Mouse (Mus musculus) G1E-ER4 (cell line): ENCODE measurements around the gene Ggt5. TPM values are rescaled to one million over a fixed set of nuclear protein-coding genes. Genes with fewer than 3 reads are reported as not detected.

ENCODE experiments used
- GATA1 ChIP-seq: IDR thresholded peaks from one replicate; pipeline ENCODE4 v1.8.0; 2012; ENCODE audit warnings: low read length, inconsistent platforms
- polyA plus RNA-seq: library from polyadenylated mRNA; stranded (reverse); fragments of >175 nt; gene quantifications from 2 replicates; pipeline ENCODE4 v1.2.3, GENCODE M21; 2012

Gene Ggt5
- polyA plus RNA-seq, result 0.10 TPM in 1 of 2 replicates, not detected in the other

DNA sequence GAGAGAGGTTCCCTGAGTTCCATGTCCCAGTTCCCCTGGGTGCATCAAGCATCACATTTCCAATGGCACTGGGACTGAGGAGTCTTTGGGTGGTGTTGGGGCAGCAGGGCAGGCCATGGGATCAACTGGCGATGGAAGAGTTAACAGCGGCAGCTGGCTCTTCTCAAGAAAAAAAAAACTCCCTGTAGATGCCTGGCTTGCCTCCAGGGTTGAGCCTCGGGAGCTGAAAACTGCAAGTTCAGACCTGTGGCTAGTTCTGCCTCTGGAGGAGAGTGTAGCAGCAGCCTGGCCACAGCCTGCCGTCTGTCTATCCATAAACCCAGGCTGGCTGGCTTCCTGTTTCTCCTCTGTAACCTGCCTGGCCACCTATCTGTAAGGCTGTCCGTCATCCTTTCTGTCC is at the start of gene Ggt5:
Gene Ggt5, plus strand, starts transcription at position 212 of the 400 bp plus-strand sequence.
- TF ChIP-seq GATA1, result no peak

DNA sequence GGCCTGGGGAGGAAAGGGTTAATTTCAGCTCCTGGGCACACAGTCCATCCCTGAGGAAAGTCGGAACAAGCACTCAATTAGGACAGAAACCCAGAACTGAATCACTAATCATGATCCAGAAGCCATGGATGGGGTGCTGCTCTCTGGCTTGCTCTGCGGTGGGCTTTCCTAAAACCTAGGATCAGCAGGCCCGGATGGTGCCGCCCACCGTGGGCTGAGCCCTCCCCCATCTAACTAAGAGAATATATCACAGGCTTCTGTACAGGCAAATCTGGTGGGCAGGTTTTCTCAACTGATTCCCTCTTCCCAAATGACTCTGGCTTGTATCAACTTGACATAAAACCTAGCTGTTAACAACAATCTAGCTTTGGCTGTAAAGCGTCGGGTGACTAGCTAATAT is 41.2 kb upstream of the Ggt5 start:
- no peak for TF ChIP-seq GATA1

DNA sequence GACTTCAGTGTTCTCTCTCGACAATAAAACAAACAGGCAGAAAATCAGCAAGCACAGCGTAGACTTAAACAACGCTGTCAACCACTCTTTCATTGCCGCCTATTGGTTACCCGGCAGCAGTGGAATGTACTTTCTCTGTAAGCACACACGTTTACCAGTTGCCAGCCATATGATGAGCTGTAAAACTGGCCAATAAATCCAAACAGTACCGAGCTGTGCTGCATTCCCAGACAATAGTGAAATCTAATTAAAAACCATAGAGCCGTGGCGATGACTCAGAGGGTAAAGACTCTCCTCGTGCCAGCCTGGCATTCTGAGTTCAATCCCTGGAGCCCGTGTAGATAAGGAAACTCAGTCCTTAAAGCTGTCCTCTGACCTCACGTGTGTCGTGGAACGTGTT is 40.7 kb upstream of the Ggt5 start:
- no peak for TF ChIP-seq GATA1

DNA sequence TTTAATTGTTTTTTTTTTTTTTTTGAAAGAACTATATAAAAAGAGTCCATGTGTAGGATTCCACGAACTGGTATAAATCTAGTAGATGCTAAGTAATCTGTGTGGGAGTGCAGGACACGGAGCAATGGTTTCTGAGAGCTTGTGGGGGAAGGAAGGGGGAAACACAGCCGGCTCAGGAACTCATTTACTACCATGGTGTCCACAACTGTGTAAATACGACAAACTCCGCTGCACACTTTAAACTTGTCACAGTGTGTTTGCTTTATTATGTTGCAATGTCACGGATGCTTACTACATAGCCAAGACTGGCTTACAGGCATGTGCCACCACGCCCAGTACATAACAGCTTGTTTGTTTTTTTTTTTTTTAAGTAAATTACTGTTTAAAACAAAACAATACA is 39.3 kb upstream of the Ggt5 start:
- no peak for TF ChIP-seq GATA1

DNA sequence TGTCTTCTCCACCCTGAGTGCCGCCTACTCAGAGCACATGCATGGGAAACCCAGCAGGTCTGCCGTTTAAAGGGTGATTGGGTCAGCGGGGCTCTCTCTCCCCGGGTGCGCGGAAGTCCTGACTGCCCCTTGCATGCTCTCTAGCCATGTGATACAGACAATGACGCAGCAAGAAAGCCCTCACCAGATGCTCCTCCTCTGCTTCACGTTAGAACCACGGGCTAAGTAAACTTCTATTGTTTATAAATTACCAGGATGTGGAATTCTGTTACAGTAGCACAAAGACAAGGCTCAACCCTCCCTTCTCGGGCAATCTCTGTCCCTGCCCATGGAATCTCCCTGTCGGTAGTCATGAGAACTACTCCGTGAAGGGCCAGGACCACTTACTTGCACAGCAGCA is 38.0 kb upstream of the Ggt5 start:
- TF ChIP-seq GATA1, result no peak

DNA sequence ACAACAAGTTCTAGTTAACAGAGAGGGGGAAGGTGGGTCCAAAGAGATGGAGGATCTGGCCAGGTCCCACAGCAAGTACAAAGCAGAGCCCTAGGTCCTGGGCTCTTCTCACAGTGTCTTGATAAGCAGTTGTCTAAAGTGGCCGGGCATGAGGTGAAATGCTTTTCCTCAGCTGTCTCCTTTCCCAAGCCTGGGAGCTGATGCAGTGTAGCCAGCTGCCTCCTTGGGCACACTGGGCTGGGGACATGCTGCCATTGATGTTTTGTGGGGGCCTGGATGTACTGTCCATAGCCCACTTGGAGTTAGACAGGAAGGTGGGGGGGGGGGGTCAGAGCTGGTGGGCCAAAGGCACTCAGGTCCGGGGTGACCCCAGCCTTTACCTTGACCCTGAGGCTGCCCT is 37.0 kb upstream of the Ggt5 start:
- no peak for TF ChIP-seq GATA1

DNA sequence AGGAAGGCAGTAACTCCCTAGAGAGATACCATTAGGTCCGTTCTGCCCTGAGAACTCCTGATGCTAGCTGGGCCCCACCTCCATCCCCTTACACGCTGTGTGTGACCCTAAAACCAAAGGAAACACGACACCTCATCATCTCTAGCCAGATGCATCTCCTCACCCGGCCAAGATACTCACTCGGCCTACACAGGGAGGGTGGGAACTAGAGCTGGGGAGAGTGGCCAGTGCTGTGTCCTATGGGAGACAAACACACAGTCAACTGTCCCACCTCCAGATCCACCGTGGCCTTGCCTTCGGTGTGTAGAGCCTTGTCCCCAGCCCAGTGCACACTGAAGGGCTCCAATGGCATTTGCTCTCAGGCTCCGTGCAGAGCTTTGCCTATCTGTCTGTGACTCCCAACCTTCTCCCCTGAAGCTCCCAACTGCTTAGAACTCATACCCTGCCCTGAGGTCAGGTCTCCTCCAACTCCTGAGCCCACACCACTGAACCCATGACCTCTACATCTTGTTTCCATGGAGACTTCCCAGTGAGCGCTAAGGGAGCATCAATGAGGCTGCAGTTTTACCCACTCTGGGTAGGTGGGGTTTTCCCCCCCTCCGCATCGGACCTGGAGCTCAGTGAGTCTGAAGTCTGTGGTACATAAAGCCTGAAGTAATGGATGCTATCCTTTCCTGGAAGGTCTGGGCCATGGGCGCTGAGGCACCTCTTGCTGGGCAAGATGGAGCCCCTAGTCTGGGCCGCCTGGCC is 36.3 kb upstream of the Ggt5 start:
- TF ChIP-seq GATA1, result no peak

DNA sequence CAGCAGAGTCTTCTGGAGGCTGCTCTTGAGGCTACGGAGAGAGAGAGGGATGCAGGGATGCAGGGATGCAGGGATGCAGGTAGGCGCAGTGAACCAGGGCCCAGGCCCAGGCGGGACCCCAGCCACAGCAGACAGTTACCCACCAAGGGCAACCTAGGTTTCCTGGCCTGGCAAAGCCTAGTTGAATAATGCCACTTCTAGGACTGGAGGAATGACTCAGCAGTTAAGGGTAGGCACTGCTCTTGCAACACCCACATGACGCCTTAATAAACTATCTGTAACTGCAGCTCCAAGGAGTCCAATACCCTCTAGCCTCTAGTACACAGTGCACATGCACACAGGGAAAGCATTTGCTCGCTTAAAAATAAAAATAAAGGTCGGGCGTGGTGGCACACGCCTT is 35.0 kb upstream of the Ggt5 start:
- TF ChIP-seq GATA1, result no peak

DNA sequence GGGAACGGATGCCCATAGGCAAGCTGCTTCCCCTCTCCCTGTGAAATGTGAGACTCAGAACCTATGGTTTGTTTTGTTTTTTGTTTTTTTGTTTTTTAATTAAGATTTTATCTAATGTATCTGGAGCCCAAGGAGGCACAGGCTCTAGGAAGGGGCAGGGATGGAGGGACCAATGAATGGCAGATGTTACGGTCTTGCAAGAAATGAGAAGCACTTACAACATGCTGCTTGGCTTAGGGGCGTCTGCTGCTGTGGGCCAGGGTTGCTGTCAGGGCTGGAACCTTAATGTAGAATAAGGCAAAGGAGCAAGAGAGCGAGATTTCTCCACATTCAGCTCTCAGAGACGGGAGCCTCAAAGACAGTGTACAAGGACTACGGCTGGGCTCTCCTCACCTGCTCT is 33.6 kb upstream of the Ggt5 start:
- no peak for TF ChIP-seq GATA1

DNA sequence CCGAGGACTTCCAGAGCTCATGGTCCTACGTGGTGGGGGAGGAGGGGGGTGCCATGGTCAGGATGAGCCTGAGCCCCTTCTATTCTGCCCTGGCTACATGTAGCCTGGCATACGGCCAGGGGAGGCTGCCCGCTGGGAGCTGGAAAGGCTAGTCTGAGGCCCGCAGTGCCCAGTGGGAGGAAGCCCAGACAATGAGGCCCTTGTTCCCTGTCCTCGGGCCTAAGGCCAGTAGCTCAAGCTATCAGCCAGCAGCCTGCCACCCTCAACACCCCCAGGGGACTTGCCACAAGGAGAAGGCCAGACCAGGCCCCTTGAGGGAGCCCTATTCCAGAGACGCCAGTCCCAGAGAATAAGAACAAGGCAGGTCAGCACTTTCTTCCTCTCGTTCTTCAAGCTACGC is 33.1 kb upstream of the Ggt5 start:
- no peak for TF ChIP-seq GATA1

DNA sequence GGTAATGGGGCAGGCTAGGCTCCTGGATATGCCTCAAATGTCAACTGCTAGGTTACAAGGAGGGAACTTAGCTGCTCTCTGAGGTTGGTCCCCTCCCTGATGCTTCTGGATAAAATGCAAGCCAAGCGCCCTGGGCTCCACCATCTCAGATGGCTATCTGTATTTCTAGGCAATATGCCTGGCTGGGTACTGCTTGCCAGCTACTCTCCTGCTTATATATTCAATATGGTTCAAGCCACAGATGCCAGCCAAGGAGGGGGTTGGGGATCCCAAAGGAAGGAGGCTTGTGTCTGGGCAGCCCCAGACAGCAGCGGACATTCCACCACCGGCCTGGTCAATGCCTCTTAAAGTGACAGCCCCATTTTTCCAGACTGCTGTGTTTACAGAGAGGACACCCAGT is 30.6 kb upstream of the Ggt5 start:
- TF ChIP-seq GATA1, result no peak

DNA sequence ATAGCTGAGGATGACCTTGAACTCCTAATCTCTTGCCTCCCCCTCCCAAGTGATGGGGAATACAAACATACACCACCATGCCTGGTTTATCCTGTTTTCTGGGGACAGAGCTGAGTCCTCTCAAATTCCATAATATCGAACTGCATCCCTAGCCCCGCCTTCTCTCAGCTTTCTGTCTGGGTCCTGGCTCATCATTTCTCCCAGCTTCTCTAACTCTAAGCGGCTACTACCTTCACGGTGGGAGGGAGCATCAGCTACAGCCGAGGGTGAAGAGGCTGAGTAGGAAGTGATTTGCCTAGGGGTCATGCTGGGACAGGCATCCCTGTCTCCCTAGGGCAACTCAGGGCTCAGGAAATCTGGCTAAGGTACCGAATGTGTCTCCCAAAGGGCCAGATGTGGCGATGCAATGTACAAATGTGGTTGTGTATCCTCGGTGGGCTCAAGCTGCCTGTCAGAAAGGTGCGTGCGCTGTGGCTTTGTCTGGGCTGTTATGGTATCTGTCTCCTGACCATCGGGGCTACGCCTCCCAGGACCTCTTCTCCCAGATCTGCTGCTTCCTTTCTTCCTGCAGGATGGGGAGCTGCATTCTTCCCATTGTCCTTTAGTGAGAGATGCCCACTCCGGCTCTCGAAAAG is 30.0 kb upstream of the Ggt5 start:
- TF ChIP-seq GATA1, result no peak

DNA sequence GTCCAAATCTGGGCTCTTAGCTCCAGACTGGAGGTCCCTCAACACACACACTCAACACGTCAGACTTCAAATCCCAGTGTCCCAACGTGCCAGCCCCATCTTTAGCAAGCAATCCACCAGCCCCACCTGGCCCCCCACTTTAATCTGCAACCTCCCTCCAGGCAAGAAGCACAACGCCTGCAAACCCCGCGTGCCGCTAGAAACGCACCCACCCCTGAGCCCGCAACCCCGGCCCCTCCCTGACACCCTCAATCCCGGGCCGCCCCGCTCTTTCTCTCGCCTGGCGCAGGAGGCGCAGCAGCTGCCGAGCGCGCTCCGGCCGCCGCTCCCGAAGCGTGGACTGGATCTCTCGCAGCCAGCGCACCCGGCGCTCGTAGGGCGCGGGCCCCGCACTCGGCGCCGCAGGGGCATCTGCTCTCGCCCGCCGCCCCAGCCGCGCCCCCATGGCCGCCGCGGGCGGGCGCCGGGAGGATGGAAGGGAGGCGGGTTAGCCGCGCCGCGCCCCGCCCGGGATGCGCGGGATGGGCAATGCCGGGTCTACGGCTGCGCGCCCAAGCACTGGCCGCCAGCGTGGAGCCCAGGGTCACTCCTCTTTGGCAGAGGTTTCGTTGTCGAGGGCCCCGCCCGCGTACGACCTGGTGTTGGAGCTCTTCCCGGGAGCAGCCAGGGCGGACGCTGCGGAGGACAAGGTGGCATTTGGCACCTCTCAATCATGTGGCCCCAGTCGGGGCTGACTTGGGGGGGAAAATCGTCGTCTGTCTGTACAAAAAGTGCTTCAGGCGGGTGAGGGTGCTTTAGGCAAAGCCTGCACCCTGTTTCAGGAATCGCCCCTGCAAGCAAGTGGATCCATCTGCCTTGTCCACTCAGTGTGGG is 29.2 kb upstream of the Ggt5 start, which contains the start of gene Lrrc75b:
Gene Lrrc75b, minus strand, starts transcription at position 655 of the 873 bp plus-strand sequence.
- TF ChIP-seq GATA1, result no peak

DNA sequence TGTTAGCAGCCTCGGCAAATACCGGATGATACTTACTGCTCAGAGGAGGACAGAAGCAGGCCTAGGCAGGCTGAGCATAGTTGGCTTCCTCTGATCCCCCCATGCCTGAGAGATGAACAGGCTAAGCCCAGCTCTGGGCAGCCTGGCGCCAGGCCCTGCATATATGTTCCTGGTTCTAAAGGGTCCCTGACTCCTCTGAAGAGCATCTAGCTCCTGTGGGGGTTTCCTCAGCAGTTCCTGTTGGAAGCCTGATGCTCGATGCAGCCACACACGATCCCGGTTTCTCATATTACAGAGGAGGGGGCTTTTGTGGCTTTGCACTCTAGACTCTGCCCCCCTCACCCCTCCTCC is 28.6 kb upstream of the Ggt5 start:
- no peak for TF ChIP-seq GATA1

DNA sequence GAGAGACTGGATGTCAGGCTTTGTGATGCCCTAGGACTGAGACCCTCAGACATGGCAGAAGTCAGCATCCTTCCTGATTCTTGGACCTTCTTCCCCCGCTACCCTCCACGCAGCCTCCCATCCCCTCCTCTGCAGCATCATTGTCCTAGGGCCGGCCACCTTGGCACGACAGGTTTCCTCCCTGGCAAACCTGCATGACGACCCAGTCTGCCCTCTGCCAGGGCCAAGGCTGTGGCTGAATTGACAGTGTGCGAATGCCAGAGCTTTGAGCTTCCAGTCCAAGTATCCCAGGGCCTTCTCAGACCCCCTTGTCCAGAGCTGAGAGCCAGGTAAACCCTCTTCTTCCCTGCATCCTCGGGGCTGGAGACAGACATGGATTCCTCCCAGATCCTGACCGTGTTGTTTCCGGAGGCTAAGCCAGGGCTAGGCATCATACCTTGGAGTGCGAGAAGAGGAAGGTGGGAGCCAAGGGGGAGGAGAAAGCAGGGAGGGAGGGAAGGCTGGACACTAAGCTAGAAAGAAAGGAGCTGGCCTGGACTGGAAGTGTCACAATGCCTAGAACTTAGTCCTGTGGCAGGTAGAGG is 28.0 kb upstream of the Ggt5 start, which contains the start of gene Ggt1:
Gene Ggt1, plus strand, starts transcription at position 534 of the 584 bp plus-strand sequence.
- TF ChIP-seq GATA1, result no peak

DNA sequence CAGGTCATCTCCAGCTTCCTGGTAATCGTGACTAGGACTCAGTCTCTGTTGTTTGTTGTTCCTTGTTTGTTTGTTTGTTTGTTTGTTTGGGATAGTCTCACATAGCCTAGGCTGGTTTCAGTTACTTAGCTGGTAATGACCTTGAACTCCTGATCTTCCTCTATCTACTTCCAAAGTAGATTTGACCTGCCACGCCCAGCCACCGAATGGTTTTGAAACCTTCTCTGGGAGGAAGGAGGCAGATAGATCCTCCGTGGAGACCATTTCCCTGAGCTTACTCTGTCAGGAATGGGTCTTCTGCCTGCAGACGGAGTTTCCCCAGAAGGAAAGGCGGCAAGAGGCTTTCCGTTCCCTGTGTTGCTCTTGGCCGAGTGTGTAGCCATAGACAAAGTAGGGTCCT is 26.5 kb upstream of the Ggt5 start:
- TF ChIP-seq GATA1, result no peak
